In the genomic region with DNA sequence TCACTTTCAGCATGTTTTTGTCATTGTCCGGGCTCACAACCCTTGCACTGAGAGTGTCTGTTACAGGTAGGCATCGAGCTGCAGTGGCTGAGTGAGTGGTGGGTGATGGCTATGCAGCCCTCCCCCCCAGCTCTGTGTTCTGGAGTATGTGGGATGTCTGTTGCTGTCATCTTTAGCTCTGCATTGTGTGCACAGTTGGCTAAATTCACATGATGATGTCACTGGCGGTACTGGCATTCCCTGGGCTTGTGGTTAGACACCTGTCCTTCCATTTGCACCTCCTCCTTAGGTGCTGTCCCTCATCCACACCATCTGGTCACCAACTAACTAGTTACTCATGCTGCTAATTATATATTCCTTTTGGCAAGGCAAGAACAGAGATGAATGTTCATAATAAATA, we compare ENCODE assay signal across 12 mouse cellular contexts.
A peak's percentile ranks its signal among the peaks of the same experiment; 100 is the strongest.
DNase-seq lines count a peak whose midpoint lies in the region; ATAC-seq and TF ChIP-seq lines count a peak whose summit lies in the region.
"Had no signal": no experiment of that assay in that cellular context is flagged by ENCODE, and none has a peak within 500 bp of the region (broad histone marks: within the 10 kb centered on the region; RNA-seq: fewer than 3 reads in every experiment).

No protein-coding gene starts in this region.

- H3K36me3 ChIP-seq in forebrain, embryonic 14.5 days (ENCODE audit: control insufficient read depth, insufficient read depth, low read length), result 0 out of 2 replicates have a peak, but pooled peaks cover 11% of the 10 kb centered on the region
- peaks cover 40% of the 10 kb centered on the region for H3K36me3 ChIP-seq in forebrain, embryonic 10.5 days (replicated peaks)
- no peaks in the 10 kb centered on the region for H3K36me3 ChIP-seq in forebrain, embryonic 16.5 days (ENCODE audit: control insufficient read depth, insufficient read depth)
- peaks cover 13% of the 10 kb centered on the region for H3K36me3 ChIP-seq in myocyte (ENCODE audit: control insufficient read depth, insufficient read depth)

- no peak for TF ChIP-seq CTCF in brain, embryonic 14.5 days (IDR thresholded peaks at IDR 0.05; ENCODE audit: borderline replicate concordance, extremely low read depth, insufficient read depth, insufficient read length)

- no peak overlapping the region for H3ac ChIP-seq in myocyte (ENCODE audit: control insufficient read depth, insufficient read length)

- no peak overlapping the region for H3K4me2 ChIP-seq in forebrain, embryonic 14.5 days (ENCODE audit: low read length)
- no peak overlapping the region for H3K4me2 ChIP-seq in forebrain, embryonic 16.5 days (ENCODE audit: low read length)
- no peak overlapping the region for H3K4me2 ChIP-seq in myocyte (ENCODE audit: low read depth)
- H3K4me2 ChIP-seq: hindbrain, embryonic 13.5 days; limb, embryonic 15.5 days; midbrain, embryonic 12.5 days; neural tube, embryonic 12.5 days had no signal

- peak; percentile 66; the same call in 1 of the 2 replicates for ATAC-seq in forebrain, embryonic 14.5 days
- peak; percentile 77 for ATAC-seq in forebrain, embryonic 16.5 days

- peaks cover 4% of the 10 kb centered on the region; the same call in 1 of the 2 replicates for H3K4me1 ChIP-seq in forebrain, embryonic 14.5 days (ENCODE audit: control insufficient read depth, insufficient read depth, low read length)
- peaks cover 4% of the 10 kb centered on the region; the same call in 1 of the 2 replicates for H3K4me1 ChIP-seq in forebrain, embryonic 10.5 days
- peaks cover 6% of the 10 kb centered on the region for H3K4me1 ChIP-seq in forebrain, embryonic 16.5 days (replicated peaks; ENCODE audit: control insufficient read depth, insufficient read depth, low read length)
- H3K4me1 ChIP-seq: hindbrain, embryonic 13.5 days; midbrain, embryonic 12.5 days; neural tube, embryonic 12.5 days had no signal

- no peak for DNase-seq in forebrain, embryonic 14.5 days (ENCODE audit: low spot score)
- no peak for DNase-seq in forebrain, embryonic 10.5 days (ENCODE audit: extremely low spot score, low spot score)
- peak; percentile 64 for DNase-seq in brain, embryonic 14.5 days (ENCODE audit: low read depth)
- DNase-seq in kidney, postnatal 4 days, result no peak
- DNase-seq in thymus, postnatal 4 days, result no peak
- DNase-seq in testis, postnatal 14 days (ENCODE audit: low spot score), result no peak

- no peaks in the 10 kb centered on the region for H3K79me2 ChIP-seq in myocyte (ENCODE audit: control insufficient read depth, insufficient read depth)

- TF ChIP-seq POLR2A in brain, embryonic 14.5 days (IDR thresholded peaks at IDR 0.05; ENCODE audit: borderline replicate concordance, extremely low read depth, insufficient read depth, insufficient read length, poor library complexity, severe bottlenecking), result no peak
- TF ChIP-seq POLR2A in myocyte (IDR thresholded peaks at IDR 0.05; ENCODE audit: insufficient read length, low read depth), result no peak

- H3K9me3 ChIP-seq in forebrain, embryonic 14.5 days (replicated peaks; ENCODE audit: control insufficient read depth, low read length), result no peaks in the 10 kb centered on the region
- H3K9me3 ChIP-seq in forebrain, embryonic 10.5 days, result no peaks in the 10 kb centered on the region
- no peaks in the 10 kb centered on the region for H3K9me3 ChIP-seq in forebrain, embryonic 16.5 days (ENCODE audit: control insufficient read depth, low read length)
- H3K9me3 ChIP-seq: hindbrain, embryonic 13.5 days; limb, embryonic 15.5 days; midbrain, embryonic 12.5 days; neural tube, embryonic 12.5 days had no signal

- no peak overlapping the region for H3K27ac ChIP-seq in forebrain, embryonic 14.5 days (ENCODE audit: low read depth, low read length)
- no peak overlapping the region for H3K27ac ChIP-seq in forebrain, embryonic 10.5 days
- peak overlapping the region; percentile 63 for H3K27ac ChIP-seq in forebrain, embryonic 16.5 days (ENCODE audit: low read length)
- H3K27ac ChIP-seq: hindbrain, embryonic 13.5 days; midbrain, embryonic 12.5 days; neural tube, embryonic 12.5 days had no signal

- no peaks in the 10 kb centered on the region for H3K27me3 ChIP-seq in forebrain, embryonic 14.5 days (replicated peaks; ENCODE audit: control insufficient read depth, insufficient read depth, low read length)
- no peaks in the 10 kb centered on the region for H3K27me3 ChIP-seq in forebrain, embryonic 10.5 days (ENCODE audit: poor library complexity, severe bottlenecking)
- no peaks in the 10 kb centered on the region for H3K27me3 ChIP-seq in forebrain, embryonic 16.5 days (replicated peaks; ENCODE audit: control insufficient read depth, insufficient read depth, low read length)
- no peaks in the 10 kb centered on the region for H3K27me3 ChIP-seq in myocyte (ENCODE audit: control insufficient read depth, insufficient read depth, insufficient read length)
- H3K27me3 ChIP-seq: hindbrain, embryonic 13.5 days; limb, embryonic 15.5 days; midbrain, embryonic 12.5 days; neural tube, embryonic 12.5 days had no signal

- no peak overlapping the region for H3K4me3 ChIP-seq in forebrain, embryonic 14.5 days (ENCODE audit: low read depth, low read length)
- no peak overlapping the region for H3K4me3 ChIP-seq in forebrain, embryonic 10.5 days
- no peak overlapping the region for H3K4me3 ChIP-seq in forebrain, embryonic 16.5 days (replicated peaks; ENCODE audit: low read length)
- no peak overlapping the region for H3K4me3 ChIP-seq in myocyte
- H3K4me3 ChIP-seq: hindbrain, embryonic 13.5 days; limb, embryonic 15.5 days; midbrain, embryonic 12.5 days; neural tube, embryonic 12.5 days had no signal

- no peak overlapping the region for H3K9ac ChIP-seq in forebrain, embryonic 14.5 days (ENCODE audit: low read length)
- no peak overlapping the region for H3K9ac ChIP-seq in forebrain, embryonic 16.5 days (replicated peaks; ENCODE audit: low read depth, low read length)
- H3K9ac ChIP-seq: hindbrain, embryonic 13.5 days; limb, embryonic 15.5 days; midbrain, embryonic 12.5 days; neural tube, embryonic 12.5 days had no signal

- WGBS in forebrain, embryonic 14.5 days, result 96% methylated on average over 3 of the region's 3 CpGs
- 93% methylated on average over 3 of the region's 3 CpGs for WGBS in forebrain, embryonic 10.5 days
- 75% methylated on average over 3 of the region's 3 CpGs for WGBS in forebrain, embryonic 16.5 days

TF ChIP-seq in myocyte, 11 proteins besides CTCF, POLR2A, EP300 and RAD21:
- TF ChIP-seq CEBPB (IDR thresholded peaks at IDR 0.05; ENCODE audit: insufficient read depth, poor library complexity, severe bottlenecking), result no peak
- TF ChIP-seq MAX (IDR thresholded peaks at IDR 0.05; ENCODE audit: low read depth), result no peak
- peak; percentile 32 for TF ChIP-seq TCF12 (IDR thresholded peaks at IDR 0.05; ENCODE audit: insufficient read depth, poor library complexity, severe bottlenecking)
- TF ChIP-seq MYOD1 (IDR thresholded peaks at IDR 0.05; ENCODE audit: control insufficient read depth in 1 of 3, insufficient read length in 2 of 3, low read depth in 2 of 3), result peak; percentile 16 to 94 (median 74)
- no peak for TF ChIP-seq E2F4 (IDR thresholded peaks at IDR 0.05; ENCODE audit: insufficient read depth)
- no peak for TF ChIP-seq SRF (IDR thresholded peaks at IDR 0.05; ENCODE audit: control insufficient read depth, insufficient read length, low read depth)
- TF ChIP-seq USF1 (IDR thresholded peaks at IDR 0.05; ENCODE audit: low read depth), result no peak
- peak; percentile 45 to 86 (median 65) for TF ChIP-seq MYOG (IDR thresholded peaks at IDR 0.05; ENCODE audit: control insufficient read depth in 1 of 3, insufficient read depth in 1 of 3, insufficient read length in 2 of 3, low read depth in 2 of 3)
- no peak for TF ChIP-seq REST (IDR thresholded peaks at IDR 0.05; ENCODE audit: insufficient read depth, insufficient read length)
- peak; percentile 70 for TF ChIP-seq TCF3 (IDR thresholded peaks at IDR 0.05; ENCODE audit: insufficient read length, low read depth)
- TF ChIP-seq POLR2AphosphoS2 (IDR thresholded peaks at IDR 0.05; ENCODE audit: insufficient read length, low read depth), result no peak
